Mouse (Mus musculus): ENCODE results near the gene Pim2. TPM values are rescaled to one million over a fixed set of nuclear protein-coding genes. Genes with fewer than 3 reads are reported as not detected.
"Not testable (repeated sequence)": the region's sequence is repeated elsewhere in the genome, so short reads cannot be mapped to it uniquely, and the experiment has no call there.

The Pim2 gene
- total and polyA plus RNA-seq, 2 experiments from 2014 or later, result 18.3 to 20.8 TPM

DNA sequence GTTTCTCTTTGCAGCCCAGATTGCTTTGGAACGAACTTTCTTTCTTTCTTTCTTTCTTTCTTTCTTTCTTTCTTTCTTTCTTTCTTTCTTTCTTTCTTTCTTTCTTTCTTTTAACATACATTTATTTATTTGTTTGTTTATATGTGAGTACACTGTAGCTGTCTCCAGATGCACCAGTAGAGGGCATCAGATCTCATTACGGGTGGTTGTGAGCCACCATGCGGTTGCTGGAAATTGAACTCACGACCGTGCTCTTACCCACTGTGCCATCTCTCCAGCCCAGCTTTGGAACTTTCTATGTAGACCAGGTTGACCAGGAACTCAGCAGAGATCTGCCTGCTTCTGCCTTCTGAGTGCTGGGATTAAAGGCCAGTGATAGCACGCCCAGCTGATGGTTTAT lies 39.9 kb downstream of the Pim2 start:
- not testable (repeated sequence) for H3K36me3 ChIP-seq (ENCODE audit: insufficient read depth, low read length); H3K9me3 ChIP-seq (ENCODE audit: low read length); ATAC-seq; H3K27me3 ChIP-seq (ENCODE audit: insufficient read depth, low read length); H3K4me3 ChIP-seq (ENCODE audit: low read length); H3K9ac ChIP-seq (replicated peaks; ENCODE audit: low read length); H3K27ac ChIP-seq; H3K4me1 ChIP-seq (ENCODE audit: insufficient read depth, low read length); DNase-seq (ENCODE audit: low spot score); H3K4me2 ChIP-seq (ENCODE audit: low read depth, low read length)
- 0 out of 2 replicates have a peak, but pooled peaks have one; percentile 4 for TF ChIP-seq CTCF (IDR thresholded peaks at IDR 0.05; ENCODE audit: low read depth)
- WGBS, result 77% methylated on average over 6 of the region's 6 CpGs

DNA sequence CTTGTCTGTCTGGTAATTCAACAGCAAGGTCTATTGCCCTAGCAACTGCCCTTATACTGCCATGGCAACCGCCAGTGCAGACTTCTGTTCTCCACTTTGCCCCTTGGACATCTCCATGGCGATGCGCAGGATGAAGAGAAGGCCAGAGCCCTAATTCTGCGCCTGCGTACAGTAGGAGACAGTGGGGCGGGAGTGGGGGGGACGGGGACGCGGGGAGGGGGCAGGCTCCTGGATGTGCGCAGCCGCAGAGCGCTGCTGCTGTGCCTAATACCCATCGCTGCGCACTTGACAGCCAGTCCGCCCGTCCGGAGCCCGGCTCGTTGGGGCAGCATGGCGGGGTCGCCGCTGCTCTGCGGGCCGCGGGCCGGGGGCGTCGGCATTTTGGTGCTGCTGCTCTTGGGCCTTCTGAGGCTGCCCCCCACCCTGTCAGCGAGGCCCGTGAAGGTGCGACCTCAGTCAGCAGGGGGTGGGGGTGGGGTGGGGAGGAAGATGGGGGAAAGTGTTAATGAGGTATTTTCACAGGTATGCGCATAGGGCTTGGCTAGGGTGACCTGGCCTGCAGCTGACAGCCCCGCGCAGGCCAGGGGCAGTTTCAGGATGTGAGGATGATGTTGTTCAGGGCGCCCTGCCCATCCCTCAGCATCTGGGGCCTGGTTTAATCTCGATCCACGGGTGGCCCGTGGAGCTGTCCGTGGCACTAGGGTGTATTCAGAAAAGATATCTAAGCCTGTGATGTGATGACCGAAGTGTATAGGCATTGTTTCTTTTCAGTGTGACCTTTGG lies 41.7 kb downstream of the Pim2 start, which contains the start of gene Pcsk1n:
Gene Pcsk1n, plus strand, starts transcription at position 222 of the 783 bp plus-strand sequence.
- ATAC-seq (peak; percentile 92), DNase-seq (ENCODE audit: low spot score) (peak; percentile 87)
- Histone ChIP-seq H3K27ac (peak within 1 kb of the TSS; percentile 84), H3K36me3 (ENCODE audit: insufficient read depth, low read length) (no peaks in the 10 kb centered on the region), H3K4me3 (ENCODE audit: low read length) (peak within 1 kb of the TSS; percentile 44), H3K9me3 (ENCODE audit: low read length) (no peaks in the 10 kb centered on the region), H3K4me1 (ENCODE audit: insufficient read depth, low read length) (no peaks in the 10 kb centered on the region), H3K9ac (replicated peaks; ENCODE audit: low read length) (peak within 1 kb of the TSS; percentile 61), H3K4me2 (ENCODE audit: low read depth, low read length) (peak within 1 kb of the TSS; percentile 56), H3K27me3 (ENCODE audit: insufficient read depth, low read length) (no peaks in the 10 kb centered on the region)
- TF ChIP-seq CTCF (IDR thresholded peaks at IDR 0.05; ENCODE audit: low read depth), result no peak
- WGBS, result 20% methylated on average over 39 of the region's 40 CpGs

DNA sequence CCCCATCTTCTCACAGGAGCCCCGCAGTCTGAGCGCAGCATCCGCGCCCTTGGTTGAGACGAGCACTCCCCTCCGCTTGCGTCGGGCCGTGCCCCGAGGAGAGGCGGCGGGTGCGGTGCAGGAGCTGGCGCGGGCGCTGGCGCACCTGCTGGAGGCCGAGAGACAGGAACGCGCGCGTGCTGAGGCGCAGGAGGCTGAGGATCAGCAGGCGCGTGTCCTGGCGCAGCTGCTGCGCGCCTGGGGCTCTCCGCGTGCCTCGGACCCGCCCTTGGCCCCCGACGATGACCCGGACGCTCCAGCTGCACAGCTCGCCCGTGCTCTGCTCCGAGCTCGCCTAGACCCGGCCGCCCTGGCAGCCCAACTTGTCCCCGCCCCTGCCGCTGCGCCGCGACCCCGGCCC lies 44.0 kb downstream of the Pim2 start:
- ATAC-seq (no peak; the same call in 1 of the 2 replicates), DNase-seq (ENCODE audit: low spot score) (peak; percentile 27)
- Histone ChIP-seq H3K36me3 (ENCODE audit: insufficient read depth, low read length) (no peaks in the 10 kb centered on the region), H3K9ac (replicated peaks; ENCODE audit: low read length) (peak overlapping the region; percentile 45), H3K27ac (peak overlapping the region; percentile 15), H3K4me2 (ENCODE audit: low read depth, low read length) (peak overlapping the region; percentile 56), H3K9me3 (ENCODE audit: low read length) (no peaks in the 10 kb centered on the region), H3K27me3 (ENCODE audit: insufficient read depth, low read length) (no peaks in the 10 kb centered on the region), H3K4me1 (ENCODE audit: insufficient read depth, low read length) (no peaks in the 10 kb centered on the region), H3K4me3 (ENCODE audit: low read length) (peak overlapping the region; percentile 44)
- TF ChIP-seq CTCF (IDR thresholded peaks at IDR 0.05; ENCODE audit: low read depth), result no peak
- WGBS, result 20% methylated on average over 47 of the region's 48 CpGs

DNA sequence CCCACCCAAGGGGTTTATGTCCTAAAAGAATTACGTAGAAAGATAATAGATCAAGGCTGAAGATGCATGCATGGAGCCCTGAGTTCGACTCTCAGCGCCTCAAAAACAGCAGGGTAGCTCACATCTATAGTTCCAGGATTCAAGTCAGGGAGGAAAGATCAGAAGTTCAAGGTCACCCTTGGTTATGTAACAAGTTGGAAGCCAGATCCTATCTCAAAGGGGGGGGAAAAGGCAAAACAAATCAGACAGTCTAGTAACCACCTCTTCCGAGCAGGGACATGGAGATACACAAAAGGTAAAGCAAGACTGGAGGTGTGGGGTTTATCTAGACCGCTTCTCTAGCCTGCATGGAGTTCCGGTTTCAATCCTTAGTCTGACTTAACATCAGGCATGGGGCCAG lies 48.2 kb downstream of the Pim2 start:
- Histone ChIP-seq H3K4me1 (ENCODE audit: insufficient read depth, low read length) (no peaks in the 10 kb centered on the region), H3K9ac (replicated peaks; ENCODE audit: low read length) (no peak overlapping the region), H3K9me3 (ENCODE audit: low read length) (no peaks in the 10 kb centered on the region), H3K27me3 (ENCODE audit: insufficient read depth, low read length) (no peaks in the 10 kb centered on the region), H3K27ac (no peak overlapping the region), H3K4me2 (ENCODE audit: low read depth, low read length) (no peak overlapping the region), H3K4me3 (ENCODE audit: low read length) (no peak overlapping the region), H3K36me3 (ENCODE audit: insufficient read depth, low read length) (no peaks in the 10 kb centered on the region; the same call in 1 of the 2 replicates)
- no peak for TF ChIP-seq CTCF (IDR thresholded peaks at IDR 0.05; ENCODE audit: low read depth)
- DNase-seq (ENCODE audit: low spot score), result no peak
- 77% methylated on average over 6 of the region's 6 CpGs for WGBS
- ATAC-seq, result no peak

DNA sequence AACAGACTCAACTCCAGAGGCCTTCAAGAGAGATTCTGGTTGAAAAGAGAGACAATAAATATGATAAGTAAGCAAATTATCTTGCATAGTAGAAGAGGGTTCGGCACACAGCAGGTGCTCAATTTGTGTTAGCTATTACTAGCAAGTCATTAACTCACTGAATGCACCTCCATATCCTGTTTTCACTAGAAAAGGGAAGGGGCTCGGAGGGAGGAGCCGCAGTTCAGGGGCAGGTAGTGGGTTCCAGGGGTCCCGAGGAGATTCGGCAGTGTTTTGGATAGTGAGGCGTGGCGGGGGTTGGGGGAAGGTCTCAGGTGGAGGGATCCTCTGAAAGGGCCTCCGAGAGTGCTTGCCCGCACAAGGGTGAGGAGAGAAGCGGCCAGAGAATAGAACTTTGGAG lies 49.1 kb downstream of the Pim2 start:
- TF ChIP-seq CTCF (IDR thresholded peaks at IDR 0.05; ENCODE audit: low read depth), result no peak
- no peaks in the 10 kb centered on the region; the same call in 1 of the 2 replicates for H3K36me3 ChIP-seq (ENCODE audit: insufficient read depth, low read length)
- no peak overlapping the region for H3K9ac ChIP-seq (replicated peaks; ENCODE audit: low read length)
- no peak overlapping the region for H3K4me3 ChIP-seq (ENCODE audit: low read length)
- ATAC-seq (no peak), DNase-seq (ENCODE audit: low spot score) (no peak)
- H3K4me1 ChIP-seq (ENCODE audit: insufficient read depth, low read length), result no peaks in the 10 kb centered on the region
- H3K4me2 ChIP-seq (ENCODE audit: low read depth, low read length), result no peak overlapping the region
- H3K27ac ChIP-seq, result no peak overlapping the region
- 36% methylated on average over 10 of the region's 10 CpGs for WGBS
- no peaks in the 10 kb centered on the region for H3K27me3 ChIP-seq (ENCODE audit: insufficient read depth, low read length)
- H3K9me3 ChIP-seq (ENCODE audit: low read length), result no peaks in the 10 kb centered on the region

GRCm38 (mm10) chrX:7928270-7928790 lies 50.3 kb downstream of the Pim2 start, which contains the start of gene Eras:
Gene Eras, minus strand, starts transcription at chrX:7928607.
- DNase-seq (ENCODE audit: low spot score), result no peak
- Histone ChIP-seq H3K9ac (replicated peaks; ENCODE audit: low read length) (no peak within 1 kb of the TSS), H3K4me3 (ENCODE audit: low read length) (no peak within 1 kb of the TSS), H3K9me3 (ENCODE audit: low read length) (no peaks in the 10 kb centered on the region), H3K27ac (no peak within 1 kb of the TSS), H3K36me3 (ENCODE audit: insufficient read depth, low read length) (no peaks in the 10 kb centered on the region; the same call in 1 of the 2 replicates), H3K4me1 (ENCODE audit: insufficient read depth, low read length) (no peaks in the 10 kb centered on the region), H3K4me2 (ENCODE audit: low read depth, low read length) (no peak within 1 kb of the TSS), H3K27me3 (ENCODE audit: insufficient read depth, low read length) (no peaks in the 10 kb centered on the region)
- 23% methylated on average over 19 of the region's 19 CpGs for WGBS
- no peak for ATAC-seq
- no peak for TF ChIP-seq CTCF (IDR thresholded peaks at IDR 0.05; ENCODE audit: low read depth)

Other genes starting within 250 kb of the Pim2 start
- gene Syp, start 239.8 kb upstream of the Pim2 start, total RNA-seq (2014; rRNA removed), result 500 and 512 TPM in 2 replicates
- gene Syp, start 239.8 kb upstream of the Pim2 start, polyA plus RNA-seq (2015; fragmentation: Nextera tagmentation; extraction: Ambion mirVana), result 320 and 325 TPM in 2 replicates
- gene Prickle3, start 221.0 kb upstream of the Pim2 start, total RNA-seq (2014; rRNA removed), result 1.6 and 1.8 TPM in 2 replicates
- 1.1 and 1.6 TPM in 2 replicates for gene Prickle3, start 221.0 kb upstream of the Pim2 start, polyA plus RNA-seq (2015; fragmentation: Nextera tagmentation; extraction: Ambion mirVana)
- 12.9 and 27.7 TPM in 2 replicates for gene Plp2, start 206.9 kb upstream of the Pim2 start, total RNA-seq (2014; rRNA removed)
- 25.2 and 26.5 TPM in 2 replicates for gene Plp2, start 206.9 kb upstream of the Pim2 start, polyA plus RNA-seq (2015; fragmentation: Nextera tagmentation; extraction: Ambion mirVana)
- gene Magix, start 197.0 kb upstream of the Pim2 start, total RNA-seq (2014; rRNA removed), result 4.2 TPM in 1 of 2 replicates, not detected in the other
- 0.18 and 0.29 TPM in 2 replicates for gene Magix, start 197.0 kb upstream of the Pim2 start, polyA plus RNA-seq (2015; fragmentation: Nextera tagmentation; extraction: Ambion mirVana)
- 11.0 and 12.0 TPM in 2 replicates for gene Gpkow, start 181.1 kb upstream of the Pim2 start, total RNA-seq (2014; rRNA removed)
- gene Gpkow, start 181.1 kb upstream of the Pim2 start, polyA plus RNA-seq (2015; fragmentation: Nextera tagmentation; extraction: Ambion mirVana), result 38.4 and 38.8 TPM in 2 replicates
- 33.2 and 40.6 TPM in 2 replicates for gene Wdr45, start 163.9 kb upstream of the Pim2 start, total RNA-seq (2014; rRNA removed)
- 34.0 and 36.4 TPM in 2 replicates for gene Wdr45, start 163.9 kb upstream of the Pim2 start, polyA plus RNA-seq (2015; fragmentation: Nextera tagmentation; extraction: Ambion mirVana)
- not detected in 2 replicates for gene Gm45208, start 156.0 kb upstream of the Pim2 start, total RNA-seq (2014; rRNA removed)
- 0.66 and 1.2 TPM in 2 replicates for gene Gm45208, start 156.0 kb upstream of the Pim2 start, polyA plus RNA-seq (2015; fragmentation: Nextera tagmentation; extraction: Ambion mirVana)
- 134 and 137 TPM in 2 replicates for gene Praf2, start 149.8 kb upstream of the Pim2 start, total RNA-seq (2014; rRNA removed)
- gene Praf2, start 149.8 kb upstream of the Pim2 start, polyA plus RNA-seq (2015; fragmentation: Nextera tagmentation; extraction: Ambion mirVana), result 129 and 134 TPM in 2 replicates
- 183 and 387 TPM in 2 replicates for gene Ccdc120, start 127.4 kb upstream of the Pim2 start, total RNA-seq (2014; rRNA removed)
- gene Ccdc120, start 127.4 kb upstream of the Pim2 start, polyA plus RNA-seq (2015; fragmentation: Nextera tagmentation; extraction: Ambion mirVana), result 47.6 and 53.3 TPM in 2 replicates
- gene Tfe3, start 115.7 kb upstream of the Pim2 start, total RNA-seq (2014; rRNA removed), result 27.8 and 36.1 TPM in 2 replicates
- 21.4 and 21.5 TPM in 2 replicates for gene Tfe3, start 115.7 kb upstream of the Pim2 start, polyA plus RNA-seq (2015; fragmentation: Nextera tagmentation; extraction: Ambion mirVana)
- 23.4 and 28.3 TPM in 2 replicates for gene Gripap1, start 88.5 kb upstream of the Pim2 start, total RNA-seq (2014; rRNA removed)
- 61.1 and 62.8 TPM in 2 replicates for gene Gripap1, start 88.5 kb upstream of the Pim2 start, polyA plus RNA-seq (2015; fragmentation: Nextera tagmentation; extraction: Ambion mirVana)
- gene Kcnd1, start 56.0 kb upstream of the Pim2 start, total RNA-seq (2014; rRNA removed), result 3.1 and 3.4 TPM in 2 replicates
- 4.1 and 5.9 TPM in 2 replicates for gene Kcnd1, start 56.0 kb upstream of the Pim2 start, polyA plus RNA-seq (2015; fragmentation: Nextera tagmentation; extraction: Ambion mirVana)
- gene Otud5, start 36.9 kb upstream of the Pim2 start, total RNA-seq (2014; rRNA removed), result 64.9 and 75.8 TPM in 2 replicates
- 36.8 and 37.3 TPM in 2 replicates for gene Otud5, start 36.9 kb upstream of the Pim2 start, polyA plus RNA-seq (2015; fragmentation: Nextera tagmentation; extraction: Ambion mirVana)
- 38.0 and 61.0 TPM in 2 replicates for gene Slc35a2, start 5.8 kb downstream of the Pim2 start, total RNA-seq (2014; rRNA removed)
- 43.7 and 46.2 TPM in 2 replicates for gene Slc35a2, start 5.8 kb downstream of the Pim2 start, polyA plus RNA-seq (2015; fragmentation: Nextera tagmentation; extraction: Ambion mirVana)
- gene Pqbp1, start 21.0 kb downstream of the Pim2 start, total RNA-seq (2014; rRNA removed), result 83.8 and 100 TPM in 2 replicates
- 200 and 201 TPM in 2 replicates for gene Pqbp1, start 21.0 kb downstream of the Pim2 start, polyA plus RNA-seq (2015; fragmentation: Nextera tagmentation; extraction: Ambion mirVana)
- 37.3 and 47.4 TPM in 2 replicates for gene Timm17b, start 21.1 kb downstream of the Pim2 start, total RNA-seq (2014; rRNA removed)
- 125 and 133 TPM in 2 replicates for gene Timm17b, start 21.1 kb downstream of the Pim2 start, polyA plus RNA-seq (2015; fragmentation: Nextera tagmentation; extraction: Ambion mirVana)
- not detected in 2 replicates for gene Gm10491, start 29.6 kb downstream of the Pim2 start, total RNA-seq (2014; rRNA removed)
- not detected in 2 replicates for gene Gm10491, start 29.6 kb downstream of the Pim2 start, polyA plus RNA-seq (2015; fragmentation: Nextera tagmentation; extraction: Ambion mirVana)
- gene Gm10490, start 31.3 kb downstream of the Pim2 start, total RNA-seq (2014; rRNA removed), result not detected in 2 replicates
- gene Gm10490, start 31.3 kb downstream of the Pim2 start, polyA plus RNA-seq (2015; fragmentation: Nextera tagmentation; extraction: Ambion mirVana), result not detected in 2 replicates
- gene Pcsk1n, start 41.6 kb downstream of the Pim2 start, total RNA-seq (2014; rRNA removed), result 124 and 154 TPM in 2 replicates
- 465 and 477 TPM in 2 replicates for gene Pcsk1n, start 41.6 kb downstream of the Pim2 start, polyA plus RNA-seq (2015; fragmentation: Nextera tagmentation; extraction: Ambion mirVana)
- gene Eras, start 50.3 kb downstream of the Pim2 start, total RNA-seq (2014; rRNA removed), result not detected in 2 replicates
- not detected in 2 replicates for gene Eras, start 50.3 kb downstream of the Pim2 start, polyA plus RNA-seq (2015; fragmentation: Nextera tagmentation; extraction: Ambion mirVana)
- gene Hdac6, start 69.6 kb downstream of the Pim2 start, total RNA-seq (2014; rRNA removed), result 97.9 and 105 TPM in 2 replicates
- 54.5 and 57.4 TPM in 2 replicates for gene Hdac6, start 69.6 kb downstream of the Pim2 start, polyA plus RNA-seq (2015; fragmentation: Nextera tagmentation; extraction: Ambion mirVana)
- not detected in 2 replicates for gene Gata1, start 99.8 kb downstream of the Pim2 start, total RNA-seq (2014; rRNA removed)
- not detected in 2 replicates for gene Gata1, start 99.8 kb downstream of the Pim2 start, polyA plus RNA-seq (2015; fragmentation: Nextera tagmentation; extraction: Ambion mirVana)
- 1.9 TPM in 1 of 2 replicates, not detected in the other for gene Glod5, start 140.2 kb downstream of the Pim2 start, total RNA-seq (2014; rRNA removed)
- gene Glod5, start 140.2 kb downstream of the Pim2 start, polyA plus RNA-seq (2015; fragmentation: Nextera tagmentation; extraction: Ambion mirVana), result 0.38 and 1.2 TPM in 2 replicates
- 32.3 and 43.9 TPM in 2 replicates for gene Suv39h1, start 196.5 kb downstream of the Pim2 start, total RNA-seq (2014; rRNA removed)
- gene Suv39h1, start 196.5 kb downstream of the Pim2 start, polyA plus RNA-seq (2015; fragmentation: Nextera tagmentation; extraction: Ambion mirVana), result 34.1 and 35.2 TPM in 2 replicates
- 0.11 and 0.99 TPM in 2 replicates for gene Was, start 212.2 kb downstream of the Pim2 start, total RNA-seq (2014; rRNA removed)
- gene Was, start 212.2 kb downstream of the Pim2 start, polyA plus RNA-seq (2015; fragmentation: Nextera tagmentation; extraction: Ambion mirVana), result 0.11 and 0.16 TPM in 2 replicates

Measured in hindbrain, postnatal 0 days (tissue).